Mouse (Mus musculus) liver, embryonic 11.5 days (tissue): ENCODE measurements at regions not wholly inside any gene's neighbourhood (a gene's known extent, or its start where the extent isn't known, plus 50 kb on each side); places are given as distances from the start of the nearest gene placed in this dataset. TPM values are rescaled to one million over a fixed set of nuclear protein-coding genes. Genes with fewer than 3 reads are reported as not detected.

Source experiments
- ATAC-seq: fragments of 200-750 bp; cut with Nextera tagmentation; replicated peaks from 2 replicates; pipeline ENCODE4 v1.8.0; 2017; ENCODE audit warnings: moderate number of reproducible peaks, mild to moderate bottlenecking, moderate TSS enrichment, moderate library complexity; ENCODE audit not compliant: low FRiP score
- DNase-seq: peaks from one replicate; pipeline ENCODE4 v3.0.0-alpha.2; 2017; ENCODE audit warnings: low spot score
- H3K27ac ChIP-seq: fragments of 300-500 bp; sonication (generic); 2 replicates; pipeline ENCODE4 v1.5.1; 2014; ENCODE audit warnings: mild to moderate bottlenecking, low read depth, low read length, control low read depth
- H3K27me3 ChIP-seq: fragments of 300-500 bp; sonication (generic); replicated peaks from 2 replicates; pipeline ENCODE4 v1.6.1; 2014; ENCODE audit warnings: low read length, mixed read lengths; ENCODE audit not compliant: control insufficient read depth, insufficient read depth
- H3K36me3 ChIP-seq: fragments of 300-500 bp; sonication (generic); 2 replicates; pipeline ENCODE4 v1.6.1; 2014; ENCODE audit warnings: mild to moderate bottlenecking, low read length, moderate library complexity, mixed read lengths; ENCODE audit not compliant: control insufficient read depth, insufficient read depth
- H3K4me1 ChIP-seq: fragments of 300-500 bp; sonication (generic); replicated peaks from 2 replicates; pipeline ENCODE4 v1.6.1; 2014; ENCODE audit warnings: low read length, mixed read lengths; ENCODE audit not compliant: control insufficient read depth, insufficient read depth
- H3K4me2 ChIP-seq: fragments of 300-500 bp; sonication (generic); 2 replicates; pipeline ENCODE4 v1.6.1; 2014; ENCODE audit warnings: mild to moderate bottlenecking, control low read depth, moderate library complexity
- H3K4me3 ChIP-seq: fragments of 300-500 bp; sonication (generic); 2 replicates; pipeline ENCODE4 v1.5.1; 2014; ENCODE audit warnings: low read depth, low read length, control low read depth
- H3K9ac ChIP-seq: fragments of 300-500 bp; sonication (generic); 2 replicates; pipeline ENCODE4 v1.6.1; 2014; ENCODE audit warnings: low read depth, low read length, control low read depth
- H3K9me3 ChIP-seq: fragments of 300-500 bp; sonication (generic); 2 replicates; pipeline ENCODE4 v1.6.1; 2016; ENCODE audit warnings: low read length, inconsistent platforms, mixed read lengths; ENCODE audit not compliant: control insufficient read depth
- WGBS: fragments of 180-500 bp; shearing (Covaris S2); extraction: QIAGEN DNeasy Blood & Tissue Kit; methylation state at CpG from one replicate; pipeline ENCODE4 v1.1.7; 2014; 5-methylcytosine and 5-hydroxymethylcytosine counted together
- microRNA-seq: library from miRNA; unstranded; fragments of <30 nt; microRNA quantifications from one replicate; pipeline ENCODE4, GENCODE M21; 2017; ENCODE audit warnings: borderline number of aligned reads

DNA sequence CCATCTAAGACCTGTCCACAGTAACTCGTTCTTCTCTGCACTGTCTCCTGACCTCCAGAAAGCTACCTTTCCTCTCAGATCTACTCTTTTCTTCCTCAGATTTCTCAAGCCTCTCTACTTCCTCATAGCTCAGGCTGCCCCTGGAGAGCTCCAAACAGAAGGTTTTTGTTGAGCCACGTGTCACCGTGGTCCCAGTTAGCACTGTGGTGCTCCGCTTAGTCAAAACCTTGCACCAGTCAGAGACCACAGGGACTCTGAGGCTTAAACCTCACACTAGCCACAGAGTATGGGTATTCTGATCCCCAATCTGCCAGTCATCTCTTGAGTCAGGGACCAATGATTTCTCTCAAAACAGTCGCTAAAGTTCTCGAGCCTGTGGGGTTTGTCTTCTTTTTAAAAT is 59.0 kb upstream of the Adam6b start:
- Histone ChIP-seq H3K4me2 (no peak overlapping the region), H3K4me1 (no peaks in the 10 kb centered on the region), H3K9me3 (no peaks in the 10 kb centered on the region), H3K27ac (no peak overlapping the region), H3K4me3 (no peak overlapping the region), H3K36me3 (no peaks in the 10 kb centered on the region), H3K9ac (no peak overlapping the region), H3K27me3 (no peaks in the 10 kb centered on the region)
- 61% methylated on average over 6 of the region's 6 CpGs for WGBS
- no peak for DNase-seq
- no peak for ATAC-seq

Small RNAs in the stretch of these regions (microRNA-seq; reads per million reads assigned to microRNA genes)
- gene Gm22175 (not detected), gene Gm24022 (not detected), gene Gm25747 (not detected)
